Mouse (Mus musculus) spleen, adult 2 months (tissue): ENCODE results near the gene 4921524J17Rik.

Experiments
- CTCF ChIP-seq: fragments of 200-500 bp; IDR thresholded peaks from 2 replicates; pipeline ENCODE4 v1.5.1; 2011; ENCODE audit warnings: mild to moderate bottlenecking, inconsistent platforms; ENCODE audit not compliant: insufficient read depth, insufficient read length, insufficient replicate concordance; ENCODE audit errors: extremely low read depth
- POLR2A ChIP-seq: fragments of 200-500 bp; IDR thresholded peaks from 2 replicates; pipeline ENCODE4 v1.6.1; 2011; ENCODE audit warnings: low read depth, low read length, inconsistent platforms

- TF ChIP-seq CTCF (no peak), POLR2A (no peak)
These were observed 5.6 kb downstream of the 4921524J17Rik start for GRCm38 (mm10) chr8:85427026-85427425.
